Mouse (Mus musculus) heart, adult 9 months (tissue): ENCODE data around the gene Efcab5.
"Not testable (repeated sequence)": the region's sequence is repeated elsewhere in the genome, so short reads cannot be mapped to it uniquely, and the experiment has no call there.

Experiments
- DNase-seq, 2 experiments: peaks; one replicate each; pipeline ENCODE4 v3.0.0; 2022; ENCODE audit warnings: low spot score in 2 of 2

Efcab5 gene

GRCm38 (mm10) chr11:77179771-77180170 lies 9.0 kb downstream of the Efcab5 start:
- no peak for DNase-seq

DNA sequence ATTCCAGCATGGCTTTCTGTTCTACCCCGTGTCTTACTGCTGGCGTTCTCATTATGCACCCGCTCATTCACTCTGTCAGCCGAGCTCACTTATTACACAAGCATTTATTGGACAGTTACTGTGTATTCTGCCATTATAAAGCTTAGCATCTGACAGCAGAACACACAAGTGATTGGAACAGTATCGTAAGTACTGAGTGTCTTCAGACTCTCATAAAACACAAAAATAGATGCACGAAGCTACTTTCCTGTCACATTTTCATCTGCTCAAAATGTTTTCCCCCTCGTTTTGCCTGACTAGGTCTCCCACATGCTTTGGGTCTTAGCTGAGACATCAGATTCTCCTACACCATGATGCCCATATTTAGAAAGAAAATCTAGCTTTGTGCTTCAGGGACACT lies 14.2 kb downstream of the Efcab5 start:
- no peak for DNase-seq

DNA sequence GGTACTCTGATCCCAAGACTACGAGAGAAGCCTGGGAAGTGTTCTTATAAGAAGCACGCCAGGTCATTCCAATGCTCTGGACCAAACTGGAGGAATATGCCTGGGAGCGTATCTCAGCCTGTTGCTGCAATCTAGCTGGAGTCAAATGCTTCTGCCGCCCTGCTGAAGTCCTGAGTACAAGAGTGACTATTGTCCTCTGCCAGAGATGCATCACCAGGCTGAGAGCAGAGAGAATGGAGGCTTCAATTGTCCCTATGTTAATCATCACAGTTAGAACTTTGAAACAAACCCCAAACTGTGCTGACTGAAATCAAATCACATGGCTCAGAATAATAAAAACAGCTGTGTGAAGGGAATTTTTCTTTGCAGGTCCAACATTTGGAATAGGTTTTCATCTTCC lies 15.0 kb downstream of the Efcab5 start:
- DNase-seq = no peak

DNA sequence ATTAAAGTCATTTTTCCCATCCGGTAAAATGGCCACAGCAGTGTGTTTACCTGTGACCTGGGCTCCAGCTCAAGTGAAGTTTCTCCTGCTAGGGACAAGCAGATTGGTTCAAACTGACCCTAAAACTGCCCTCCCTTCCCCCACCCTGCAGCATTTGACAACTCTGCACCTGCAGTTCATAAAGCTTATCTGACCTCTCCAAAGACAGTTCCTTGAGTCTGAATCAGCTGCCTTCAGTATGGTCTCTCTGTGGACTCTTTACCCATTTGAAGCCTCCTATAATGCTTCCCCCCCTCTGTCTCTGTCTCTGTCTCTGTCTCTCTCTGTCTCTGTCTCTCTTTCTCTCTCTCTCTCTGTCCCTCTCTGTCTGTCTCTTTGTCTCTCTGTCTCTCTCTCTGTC lies 28.0 kb downstream of the Efcab5 start:
- no peak for DNase-seq

DNA sequence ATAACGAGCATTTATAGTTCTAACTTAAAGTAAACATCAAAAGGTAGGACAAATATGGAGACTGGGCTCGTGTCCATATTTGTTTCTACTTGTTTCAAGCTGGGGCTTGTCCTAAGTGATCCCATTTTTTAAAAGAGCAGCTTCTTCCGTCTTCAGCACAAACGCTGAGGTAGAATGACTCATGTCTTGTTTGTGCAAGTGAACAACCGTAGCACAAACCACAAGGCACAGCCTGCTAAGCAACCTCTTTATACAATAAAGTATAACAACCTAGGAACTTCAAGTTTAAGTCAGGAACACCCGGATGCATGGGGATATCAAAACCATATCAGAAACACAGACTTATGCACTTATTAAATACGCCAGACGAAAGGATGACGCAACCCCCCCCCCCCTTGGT lies 28.4 kb downstream of the Efcab5 start:
- no peak for DNase-seq

GRCm38 (mm10) chr11:77154214-77154613 lies 34.6 kb downstream of the Efcab5 start:
- no peak for DNase-seq

GRCm38 (mm10) chr11:77150806-77151205 lies 38.0 kb downstream of the Efcab5 start:
- no peak for DNase-seq

DNA sequence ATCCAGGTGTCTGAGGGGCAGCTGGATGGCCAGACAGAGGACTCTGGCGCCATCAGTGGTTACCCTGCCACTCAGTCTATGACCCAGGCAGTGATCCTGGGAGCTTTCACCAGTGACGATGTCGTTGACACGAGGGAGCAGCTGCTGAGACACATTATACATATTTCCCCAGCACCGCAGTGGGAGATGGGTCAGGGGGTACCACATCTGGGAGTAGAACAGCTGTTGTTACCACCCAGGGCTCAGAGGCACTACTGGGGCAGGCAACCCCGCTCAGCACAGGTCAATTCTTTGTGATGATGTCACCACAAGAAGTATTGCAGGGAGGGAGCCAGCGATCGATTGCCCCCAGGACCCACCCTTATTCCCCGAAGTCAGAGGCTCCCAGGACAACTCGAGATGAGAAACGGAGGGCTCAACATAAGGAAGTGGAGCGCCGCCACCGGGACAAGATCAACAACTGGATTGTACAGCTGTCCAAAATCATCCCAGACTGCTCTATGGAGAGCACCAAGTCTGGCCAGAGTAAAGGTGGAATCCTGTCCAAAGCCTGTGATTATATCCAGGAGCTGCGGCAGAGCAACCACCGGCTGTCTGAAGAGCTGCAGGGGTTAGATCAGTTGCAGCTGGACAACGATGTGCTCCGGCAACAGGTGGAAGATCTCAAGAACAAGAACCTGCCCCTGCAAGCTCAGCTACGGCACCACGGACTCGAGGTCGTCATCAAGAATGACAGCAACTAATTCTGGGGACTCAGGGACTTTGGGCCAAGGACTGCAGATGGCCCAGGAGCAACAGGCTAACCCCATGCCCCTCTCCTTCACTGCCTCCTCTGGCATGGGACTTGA lies 38.8 kb downstream of the Efcab5 start:
- DNase-seq = peak; percentile 5

- no peak for DNase-seq
These were observed 40.0 kb downstream of the Efcab5 start for GRCm38 (mm10) chr11:77148774-77149173.

DNA sequence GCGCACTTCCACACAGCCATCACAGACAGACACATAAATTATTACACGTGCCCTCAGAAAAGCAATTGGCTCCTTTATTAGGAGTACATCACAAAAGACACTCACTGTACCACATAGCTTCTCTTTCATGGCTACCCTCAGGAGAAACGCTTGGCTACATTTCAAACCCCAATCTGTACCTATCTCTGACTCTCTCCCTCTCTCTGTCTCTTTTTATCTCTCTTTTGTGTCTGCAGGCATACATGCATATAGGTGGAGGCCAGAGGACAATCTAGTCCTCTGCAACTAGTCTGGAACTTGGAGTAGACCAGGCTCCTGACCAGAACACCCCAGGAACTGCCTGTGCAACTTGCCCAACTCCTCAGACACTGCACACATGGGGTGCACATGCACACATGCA lies 41.0 kb downstream of the Efcab5 start:
- no peak for DNase-seq

- DNase-seq = peak; percentile 3 to 10
These were observed 43.3 kb downstream of the Efcab5 start for GRCm38 (mm10) chr11:77145423-77145822.

GRCm38 (mm10) chr11:77141938-77142337 lies 46.8 kb downstream of the Efcab5 start:
- no peak for DNase-seq

DNA sequence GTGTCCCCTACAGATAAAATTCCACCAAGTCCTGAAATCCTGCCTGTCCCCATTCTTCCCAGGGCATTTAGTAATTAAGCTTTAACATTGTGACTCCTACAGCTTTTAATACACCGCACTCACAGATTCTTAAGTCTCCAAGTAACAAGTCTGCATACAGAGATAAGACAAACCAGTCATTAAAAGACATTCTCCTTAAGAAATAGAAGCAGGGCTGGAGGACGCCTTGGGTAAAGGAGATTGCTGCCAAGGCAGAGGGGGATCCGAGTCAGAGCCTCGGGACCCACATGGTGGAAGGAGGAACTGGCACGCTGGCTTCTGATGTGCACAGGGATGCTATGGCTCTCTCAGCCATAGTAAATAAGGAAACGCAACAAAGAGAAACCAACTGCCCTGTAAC lies 48.8 kb downstream of the Efcab5 start:
- DNase-seq = no peak

GRCm38 (mm10) chr11:77133450-77133849 lies 55.3 kb downstream of the Efcab5 start:
- no peak for DNase-seq

GRCm38 (mm10) chr11:77132580-77132979 lies 56.2 kb downstream of the Efcab5 start:
- no peak for DNase-seq

DNA sequence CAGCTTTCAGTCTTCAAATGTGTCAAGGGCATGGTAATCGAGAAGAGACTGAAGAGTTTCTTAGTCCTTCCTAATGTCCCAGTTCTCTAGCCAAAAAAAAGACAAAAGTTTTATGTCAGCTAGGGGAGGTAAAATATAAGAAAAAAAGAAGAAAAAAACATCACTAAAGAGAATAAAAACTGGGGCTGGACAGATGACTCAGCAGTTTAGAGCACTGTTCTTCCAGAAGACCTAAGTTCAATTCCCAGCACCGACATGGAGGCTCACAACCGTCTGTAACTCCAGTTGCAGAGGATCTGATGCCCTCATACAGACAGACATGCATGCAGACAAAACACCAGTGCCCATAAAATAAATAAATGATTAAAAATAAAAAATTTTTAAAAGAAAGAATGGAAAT lies 60.2 kb downstream of the Efcab5 start:
- no peak for DNase-seq

DNA sequence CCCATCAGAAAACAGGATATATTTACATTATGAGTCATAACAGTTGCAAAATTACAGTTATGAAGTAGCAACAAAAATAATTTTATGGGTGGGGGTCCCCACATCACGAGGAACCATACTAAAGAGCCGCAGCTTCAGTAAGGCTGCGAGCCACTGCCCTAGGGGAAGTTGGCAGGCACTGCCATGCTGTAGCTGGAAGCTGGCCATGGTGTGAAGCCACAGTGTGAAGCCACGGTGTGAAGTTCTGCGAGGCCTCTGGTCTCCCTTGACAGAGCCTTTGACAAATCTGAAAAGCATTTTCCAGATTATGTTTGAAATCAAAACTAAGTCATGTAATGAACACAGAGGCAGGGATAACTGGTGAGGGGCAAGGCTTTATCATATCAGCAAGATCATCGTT lies 77.6 kb downstream of the Efcab5 start:
- DNase-seq = no peak

DNA sequence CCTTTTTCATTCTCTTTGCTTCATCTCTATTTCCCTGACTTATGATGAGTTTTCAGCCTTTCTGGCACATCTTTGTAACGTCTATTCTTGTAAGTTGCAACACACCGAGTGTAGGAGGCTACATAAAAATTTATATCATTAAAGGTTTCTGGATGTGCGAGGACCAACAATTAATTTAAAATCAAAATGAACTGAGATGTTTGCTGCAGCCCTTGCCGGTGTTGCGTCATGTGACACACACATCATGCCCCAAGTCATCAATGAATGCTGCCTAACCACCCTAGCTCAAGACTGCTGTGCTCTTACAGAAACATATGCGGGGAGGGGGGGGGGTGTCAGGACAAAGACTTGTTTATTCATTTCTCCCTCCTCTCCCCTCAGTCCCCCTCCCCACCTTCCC lies 80.3 kb downstream of the Efcab5 start:
- DNase-seq = no peak

GRCm38 (mm10) chr11:77107872-77108271 lies 80.9 kb downstream of the Efcab5 start:
- not testable (repeated sequence) for DNase-seq

DNA sequence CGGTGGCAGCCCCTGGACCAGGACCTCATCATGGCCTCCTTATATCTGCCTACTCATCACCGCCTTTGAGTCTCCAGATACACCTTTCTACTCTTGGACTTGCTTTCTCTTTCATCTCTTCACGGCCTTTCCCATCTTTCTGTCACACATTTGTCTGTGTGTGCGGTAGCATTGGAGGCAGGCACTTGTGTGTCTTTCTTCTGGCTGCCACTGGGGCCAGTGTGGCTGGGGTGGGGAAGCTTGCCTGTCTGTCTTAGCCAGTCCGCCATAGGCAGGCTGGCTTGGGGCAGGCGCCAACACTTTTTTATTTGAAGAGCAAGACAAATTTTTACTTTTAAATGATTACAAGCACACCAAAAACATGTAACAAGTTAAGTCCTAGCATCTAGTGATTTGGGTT lies 81.8 kb downstream of the Efcab5 start:
- DNase-seq = no peak

- peak; percentile 67 to 76 for DNase-seq
These were observed 88.4 kb downstream of the Efcab5 start for GRCm38 (mm10) chr11:77100137-77100937.

DNA sequence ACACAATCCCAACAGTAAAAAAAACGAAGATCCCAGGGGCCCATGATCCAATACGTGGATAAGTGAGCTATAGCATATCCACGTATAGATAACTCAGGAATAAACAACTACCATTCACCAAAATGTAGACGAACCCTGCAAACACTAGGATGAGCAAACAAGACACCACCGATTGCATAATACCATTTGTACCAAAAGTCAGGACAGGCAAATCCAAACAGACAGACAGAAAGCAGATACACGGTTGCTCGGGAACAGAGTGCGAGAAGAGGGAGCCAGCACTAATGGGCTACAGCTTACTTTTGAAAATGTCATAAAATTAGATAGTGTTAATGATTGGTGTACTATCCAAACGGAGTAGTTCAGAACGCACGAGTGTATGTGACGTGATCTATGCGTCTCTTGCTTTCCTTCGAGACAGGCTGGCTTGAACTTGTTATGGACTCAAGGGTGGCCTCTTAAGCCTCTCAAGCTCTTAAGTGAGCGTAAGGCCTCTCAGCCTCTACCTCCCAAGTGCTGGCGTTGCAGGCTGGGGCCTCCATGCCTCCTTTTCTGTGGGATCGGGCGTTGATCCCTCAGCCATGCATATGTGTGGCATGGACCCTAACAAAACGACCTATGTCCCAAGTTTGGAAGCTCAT lies 90.3 kb downstream of the Efcab5 start:
- DNase-seq = no peak

DNA sequence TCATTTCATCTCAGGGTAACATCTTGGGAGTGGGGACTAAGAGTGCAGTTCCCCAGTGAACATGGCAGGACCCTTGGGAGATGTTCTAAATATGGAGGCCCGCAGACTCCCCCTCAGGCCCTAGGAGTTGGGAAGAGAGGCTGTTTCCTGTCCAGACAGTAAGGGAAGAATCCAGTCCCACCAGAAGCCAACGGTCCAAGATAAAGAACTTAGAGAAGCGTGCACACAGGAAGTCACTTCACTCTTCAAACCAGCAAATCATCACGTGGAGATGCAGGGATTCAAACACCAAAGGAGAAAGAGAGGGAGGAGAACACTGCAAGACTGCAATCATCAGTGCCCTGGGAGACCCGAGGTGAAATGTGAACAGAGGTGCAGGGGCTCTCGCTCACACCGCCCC lies 91.8 kb downstream of the Efcab5 start:
- peak in 1 of 2 experiments; percentile 39 for DNase-seq
